ENCODE assay signal across 33 mouse cellular contexts in genomic region chr13:118759021-118759420, GRCm38 (mm10).
DNase-seq lines count a peak whose midpoint lies in the region; ATAC-seq and TF ChIP-seq lines count a peak whose summit lies in the region.
"Had no signal": no experiment of that assay in that cellular context is flagged by ENCODE, and none has a peak within 500 bp of the region (broad histone marks: within the 10 kb centered on the region; RNA-seq: fewer than 3 reads in every experiment).

No protein-coding gene starts in this region.

- TF ChIP-seq CTCF in G1E (IDR thresholded peaks at IDR 0.05; ENCODE audit: low read depth, low read length) = no peak

- peak; percentile 59; the same call in 1 of the 2 replicates for ATAC-seq in heart, embryonic 11.5 days (replicated peaks; ENCODE audit: insufficient number of reproducible peaks, low FRiP score, low TSS enrichment)
- ATAC-seq in midbrain, embryonic 16.5 days = no peak
- peak; percentile 58 for ATAC-seq in G1E (ENCODE audit: extremely low read depth, insufficient number of reproducible peaks, low FRiP score, poor library complexity, severe bottlenecking)
- ATAC-seq: activated CD4-positive, CD25-positive, alpha-beta regulatory T cell, adult 4 months; CD4-positive, CD25-positive, alpha-beta regulatory T cell, adult 4 months; intestine, postnatal 0 days; liver, embryonic 12.5 days; lung, postnatal 0 days had no signal

- H3K27ac ChIP-seq in heart, embryonic 11.5 days (ENCODE audit: low read depth, low read length) = no peak overlapping the region
- no peak overlapping the region for H3K27ac ChIP-seq in midbrain, embryonic 10.5 days (replicated peaks)
- H3K27ac ChIP-seq in midbrain, embryonic 16.5 days (ENCODE audit: low read length) = no peak overlapping the region
- H3K27ac ChIP-seq: embryonic facial prominence, embryonic 10.5 days; embryonic facial prominence, embryonic 15.5 days; forebrain, embryonic 12.5 days; heart, embryonic 15.5 days; hindbrain, embryonic 12.5 days; limb, embryonic 13.5 days; liver, embryonic 12.5 days; neural tube, embryonic 13.5 days had no signal

- H3K9ac ChIP-seq in heart, embryonic 11.5 days (ENCODE audit: low read depth, low read length) = no peak overlapping the region
- no peak overlapping the region for H3K9ac ChIP-seq in midbrain, embryonic 16.5 days (ENCODE audit: low read depth, low read length)
- H3K9ac ChIP-seq: embryonic facial prominence, embryonic 15.5 days; forebrain, embryonic 12.5 days; heart, embryonic 15.5 days; hindbrain, embryonic 12.5 days; limb, embryonic 13.5 days; liver, embryonic 12.5 days; neural tube, embryonic 13.5 days had no signal

- H3K9me3 ChIP-seq in heart, embryonic 11.5 days (replicated peaks; ENCODE audit: control insufficient read depth, low read length) = no peaks in the 10 kb centered on the region
- H3K9me3 ChIP-seq in midbrain, embryonic 10.5 days (replicated peaks) = no peaks in the 10 kb centered on the region
- H3K9me3 ChIP-seq in midbrain, embryonic 16.5 days (replicated peaks; ENCODE audit: control insufficient read depth, low read length, poor library complexity, severe bottlenecking) = no peaks in the 10 kb centered on the region
- H3K9me3 ChIP-seq in G1E (replicated peaks) = no peaks in the 10 kb centered on the region
- H3K9me3 ChIP-seq: embryonic facial prominence, embryonic 10.5 days; embryonic facial prominence, embryonic 15.5 days; forebrain, embryonic 12.5 days; heart, embryonic 15.5 days; hindbrain, embryonic 12.5 days; limb, embryonic 13.5 days; liver, embryonic 12.5 days; megakaryocyte, embryonic 14.5 days; neural tube, embryonic 13.5 days had no signal

- H3K36me3 ChIP-seq in heart, embryonic 11.5 days (ENCODE audit: control insufficient read depth, insufficient read depth, low read length) = no peaks in the 10 kb centered on the region
- no peaks in the 10 kb centered on the region for H3K36me3 ChIP-seq in midbrain, embryonic 10.5 days
- H3K36me3 ChIP-seq in midbrain, embryonic 16.5 days (ENCODE audit: control insufficient read depth, insufficient read depth, low read length) = no peaks in the 10 kb centered on the region
- no peaks in the 10 kb centered on the region for H3K36me3 ChIP-seq in G1E (replicated peaks)
- H3K36me3 ChIP-seq: embryonic facial prominence, embryonic 10.5 days; embryonic facial prominence, embryonic 15.5 days; forebrain, embryonic 12.5 days; heart, embryonic 15.5 days; hindbrain, embryonic 12.5 days; limb, embryonic 13.5 days; liver, embryonic 12.5 days; neural tube, embryonic 13.5 days had no signal

- H3K4me1 ChIP-seq in heart, embryonic 11.5 days (ENCODE audit: control insufficient read depth, insufficient read depth, low read length) = peaks cover 6% of the 10 kb centered on the region; the same call in 1 of the 2 replicates
- no peaks in the 10 kb centered on the region for H3K4me1 ChIP-seq in midbrain, embryonic 10.5 days
- no peaks in the 10 kb centered on the region for H3K4me1 ChIP-seq in midbrain, embryonic 16.5 days (ENCODE audit: control insufficient read depth, insufficient read depth, low read length)
- 0 out of 2 replicates have a peak, but pooled peaks cover 2% of the 10 kb centered on the region for H3K4me1 ChIP-seq in G1E (ENCODE audit: insufficient read depth, low read depth, low read length)
- H3K4me1 ChIP-seq: embryonic facial prominence, embryonic 15.5 days; forebrain, embryonic 12.5 days; heart, embryonic 15.5 days; hindbrain, embryonic 12.5 days; limb, embryonic 13.5 days; liver, embryonic 12.5 days; neural tube, embryonic 13.5 days had no signal

- intact Hi-C loops in gastrocnemius, postnatal 36 days (cut with DNase I) = no loop called here

- no peak overlapping the region for H3K4me2 ChIP-seq in heart, embryonic 11.5 days
- H3K4me2 ChIP-seq in midbrain, embryonic 16.5 days (ENCODE audit: low read length) = no peak overlapping the region
- H3K4me2 ChIP-seq: embryonic facial prominence, embryonic 15.5 days; forebrain, embryonic 12.5 days; heart, embryonic 15.5 days; hindbrain, embryonic 12.5 days; limb, embryonic 13.5 days; liver, embryonic 12.5 days; neural tube, embryonic 13.5 days had no signal

- no peak overlapping the region for H3K4me3 ChIP-seq in heart, embryonic 11.5 days (ENCODE audit: low read depth, low read length)
- no peak overlapping the region for H3K4me3 ChIP-seq in midbrain, embryonic 10.5 days
- no peak overlapping the region for H3K4me3 ChIP-seq in midbrain, embryonic 16.5 days (ENCODE audit: low read depth, low read length)
- H3K4me3 ChIP-seq in G1E (ENCODE audit: low read depth, low read length) = no peak overlapping the region
- H3K4me3 ChIP-seq: embryonic facial prominence, embryonic 10.5 days; embryonic facial prominence, embryonic 15.5 days; forebrain, embryonic 12.5 days; heart, embryonic 15.5 days; hindbrain, embryonic 12.5 days; limb, embryonic 13.5 days; liver, embryonic 12.5 days; megakaryocyte, embryonic 14.5 days; neural tube, embryonic 13.5 days had no signal

- DNase-seq in heart, adult 18-20 months = no peak
- peak; percentile 15 for DNase-seq in midbrain, embryonic 10.5 days (ENCODE audit: low spot score)
- DNase-seq in G1E (ENCODE audit: low spot score) = no peak
- peak; percentile 29 for DNase-seq in embryo, embryonic 9.5 days (ENCODE audit: extremely low spot score)
- no peak for DNase-seq in gastrocnemius, postnatal 36 days
- DNase-seq: adrenal gland, adult 2 months; adrenal gland, postnatal 36 days; cerebellum, adult 2 months; cerebellum, postnatal 36 days; gastrocnemius, postnatal 14 days; heart, adult 11 months; heart, postnatal 36 days; kidney, adult 9 months; kidney, postnatal 10 days; lung, adult 18-20 months; lung, postnatal 4 days; right cerebral cortex, postnatal 14 days; thymus, postnatal 4 days had no signal

- 4% methylated on average over 2 of the region's 2 CpGs for WGBS in heart, embryonic 11.5 days (ENCODE audit: insufficient replicate concordance)
- 16% methylated on average over 2 of the region's 2 CpGs for WGBS in midbrain, embryonic 10.5 days
- WGBS in midbrain, embryonic 16.5 days = 19% methylated on average over 2 of the region's 2 CpGs

- H3K27me3 ChIP-seq in heart, embryonic 11.5 days (ENCODE audit: control insufficient read depth, insufficient read depth, low read length) = no peaks in the 10 kb centered on the region; the same call in 1 of the 2 replicates
- H3K27me3 ChIP-seq in midbrain, embryonic 10.5 days (ENCODE audit: low read depth, poor library complexity, severe bottlenecking) = no peaks in the 10 kb centered on the region
- H3K27me3 ChIP-seq in midbrain, embryonic 16.5 days (ENCODE audit: control insufficient read depth, insufficient read depth, low read depth, low read length) = no peaks in the 10 kb centered on the region
- no peaks in the 10 kb centered on the region for H3K27me3 ChIP-seq in G1E (ENCODE audit: insufficient read depth, low read length)
- H3K27me3 ChIP-seq: embryonic facial prominence, embryonic 15.5 days; forebrain, embryonic 12.5 days; heart, embryonic 15.5 days; hindbrain, embryonic 12.5 days; limb, embryonic 13.5 days; liver, embryonic 12.5 days; megakaryocyte, embryonic 14.5 days; neural tube, embryonic 13.5 days had no signal

Comparison
In these comparisons a context has a peak if more than half of its experiments do, and no peak if none do; other contexts are left out.
1. DNase-seq: peak in midbrain, embryonic 10.5 days (single experiment) and embryo, embryonic 9.5 days (single experiment); none in heart, adult 18-20 months (0 of 2), G1E (single experiment) and gastrocnemius, postnatal 36 days (0 of 2).